Mouse (Mus musculus) liver, embryonic 14.5 days (tissue): ENCODE data around the gene Pop7.

Source experiments
- CTCF ChIP-seq: IDR thresholded peaks from 2 replicates; pipeline ENCODE4 v1.5.1; 2016; ENCODE audit warnings: antibody characterized with exemption, low read depth, control low read depth
- EP300 ChIP-seq: IDR thresholded peaks from 2 replicates; pipeline ENCODE4 v1.6.1; 2016; ENCODE audit warnings: antibody characterized with exemption, low read depth

DNA sequence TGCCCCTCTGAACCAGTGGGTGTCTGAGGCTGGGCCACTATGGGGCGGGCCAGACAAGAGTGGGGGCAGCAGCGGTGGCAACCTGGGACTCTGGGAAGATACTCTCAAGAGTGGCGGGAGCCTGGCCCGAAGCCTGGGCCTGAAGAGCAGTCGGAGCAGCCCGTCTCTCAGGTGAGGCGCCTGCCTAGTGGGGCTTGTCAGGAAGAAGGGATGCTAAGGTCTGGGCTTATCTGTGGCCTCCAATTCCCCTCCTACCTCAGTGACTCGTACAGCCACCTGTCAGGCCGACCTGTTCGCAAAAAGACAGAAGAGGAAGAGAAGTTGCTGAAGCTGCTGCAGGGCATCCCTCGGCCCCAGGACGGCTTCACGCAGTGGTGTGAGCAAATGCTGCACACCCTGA, 22.4 kb upstream of the Pop7 start:
- TF ChIP-seq CTCF (no peak), EP300 (no peak)
